Mouse (Mus musculus): ENCODE measurements around the gene Gm7544. TPM values are rescaled to one million over a fixed set of nuclear protein-coding genes. Genes with fewer than 3 reads are reported as not detected.
"Not testable (repeated sequence)": the region's sequence is repeated elsewhere in the genome, so short reads cannot be mapped to it uniquely, and the experiment has no call there.

Gene Gm7544
- polyA plus RNA-seq (2014; fragmentation: Nextera tagmentation; extraction: Ambion mirVana) = not detected in 2 replicates

GRCm38 (mm10) chr1:82955913-82956312 is at the start of gene Gm7544:
Gm7544 (minus strand) TSS chr1:82956013.
- not testable (repeated sequence) for H3K4me2 ChIP-seq; ATAC-seq (replicated peaks; ENCODE audit: low FRiP score); H3K36me3 ChIP-seq (ENCODE audit: control insufficient read depth, insufficient read depth, low read length); H3K27me3 ChIP-seq (replicated peaks; ENCODE audit: control insufficient read depth, insufficient read depth, low read length); H3K27ac ChIP-seq (ENCODE audit: low read depth, low read length); H3K4me3 ChIP-seq (ENCODE audit: low read depth, low read length); H3K9ac ChIP-seq (ENCODE audit: low read depth, low read length); DNase-seq (ENCODE audit: low spot score); H3K9me3 ChIP-seq (ENCODE audit: control insufficient read depth, low read length); H3K4me1 ChIP-seq (replicated peaks; ENCODE audit: control insufficient read depth, insufficient read depth, low read length)

GRCm38 (mm10) chr1:83000306-83000705 is 44.5 kb upstream of the Gm7544 start, which contains the start of gene Gm47959:
Gm47959 (plus strand) TSS chr1:83000548.
- ATAC-seq (replicated peaks; ENCODE audit: low FRiP score); H3K27ac ChIP-seq (ENCODE audit: low read depth, low read length): not testable (repeated sequence)
- WGBS = 91% methylated on average over 8 of the region's 9 CpGs

DNA sequence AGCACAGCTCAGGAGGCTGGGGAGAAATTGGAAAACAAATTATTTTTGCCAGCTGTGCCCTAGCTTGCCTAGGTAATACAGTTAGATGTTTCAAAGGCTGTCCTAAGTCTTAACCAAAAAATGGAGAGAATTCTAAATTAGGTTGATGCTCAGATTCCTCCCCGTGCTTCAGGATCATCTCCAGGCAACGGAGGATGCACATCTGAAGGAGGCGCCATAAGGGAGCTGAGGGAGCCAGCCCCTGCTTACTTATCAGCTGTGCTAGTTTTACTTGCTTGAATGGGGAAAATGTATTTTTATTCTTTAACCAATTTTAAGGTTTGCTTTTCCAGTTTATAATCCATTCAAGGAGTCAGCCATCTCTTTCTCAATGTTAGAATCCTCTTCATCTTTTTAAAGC is 38.1 kb upstream of the Gm7544 start:
- Histone ChIP-seq H3K9ac (ENCODE audit: low read depth, low read length) (no peak overlapping the region), H3K27ac (ENCODE audit: low read depth, low read length) (no peak overlapping the region), H3K4me2 (no peak overlapping the region), H3K9me3 (ENCODE audit: control insufficient read depth, low read length) (no peaks in the 10 kb centered on the region), H3K36me3 (ENCODE audit: control insufficient read depth, insufficient read depth, low read length) (no peaks in the 10 kb centered on the region), H3K4me3 (ENCODE audit: low read depth, low read length) (no peak overlapping the region), H3K4me1 (replicated peaks; ENCODE audit: control insufficient read depth, insufficient read depth, low read length) (no peaks in the 10 kb centered on the region), H3K27me3 (replicated peaks; ENCODE audit: control insufficient read depth, insufficient read depth, low read length) (no peaks in the 10 kb centered on the region)
- ATAC-seq (replicated peaks; ENCODE audit: low FRiP score) = no peak
- no peak for DNase-seq (ENCODE audit: low spot score)
- whole genome bisulfite sequencing = 83% methylated on average over 3 of the region's 3 CpGs

More at GRCm38 (mm10) chr1:83000306-83000705, 44.5 kb upstream of the Gm7544 start, which contains the start of gene Gm47959:
- H3K27me3 ChIP-seq (replicated peaks; ENCODE audit: control insufficient read depth, insufficient read depth, low read length); H3K4me1 ChIP-seq (replicated peaks; ENCODE audit: control insufficient read depth, insufficient read depth, low read length); H3K4me2 ChIP-seq; DNase-seq (ENCODE audit: low spot score); H3K9me3 ChIP-seq (ENCODE audit: control insufficient read depth, low read length); H3K4me3 ChIP-seq (ENCODE audit: low read depth, low read length); H3K36me3 ChIP-seq (ENCODE audit: control insufficient read depth, insufficient read depth, low read length); H3K9ac ChIP-seq (ENCODE audit: low read depth, low read length): not testable (repeated sequence)

DNA sequence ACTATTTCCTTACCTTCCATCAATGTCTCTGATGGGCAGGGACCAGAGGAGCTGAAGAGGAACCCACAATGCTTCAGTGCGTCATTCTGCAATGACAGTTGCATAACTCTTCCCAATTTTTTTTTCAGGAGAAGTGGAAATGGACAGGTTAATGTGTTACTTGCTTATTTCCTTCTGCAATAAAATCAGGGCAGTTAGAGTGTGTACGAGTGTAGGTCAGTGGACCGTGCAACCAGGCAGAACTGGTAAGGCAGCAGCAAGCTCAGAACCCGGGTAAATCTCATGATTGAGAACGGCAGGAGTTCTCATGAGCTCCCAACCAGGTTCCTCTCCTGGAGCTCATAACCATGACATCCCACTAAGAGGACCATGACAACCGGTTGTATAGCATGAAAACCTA is 36.3 kb upstream of the Gm7544 start:
- no peaks in the 10 kb centered on the region for H3K9me3 ChIP-seq (ENCODE audit: control insufficient read depth, low read length)
- DNase-seq (ENCODE audit: low spot score) (no peak), ATAC-seq (replicated peaks; ENCODE audit: low FRiP score) (no peak)
- no peak overlapping the region for H3K9ac ChIP-seq (ENCODE audit: low read depth, low read length)
- no peak overlapping the region for H3K4me3 ChIP-seq (ENCODE audit: low read depth, low read length)
- no peaks in the 10 kb centered on the region for H3K36me3 ChIP-seq (ENCODE audit: control insufficient read depth, insufficient read depth, low read length)
- H3K4me2 ChIP-seq = no peak overlapping the region
- no peak overlapping the region for H3K27ac ChIP-seq (ENCODE audit: low read depth, low read length)
- no peaks in the 10 kb centered on the region for H3K4me1 ChIP-seq (replicated peaks; ENCODE audit: control insufficient read depth, insufficient read depth, low read length)
- 84% methylated on average over 6 of the region's 6 CpGs for WGBS
- H3K27me3 ChIP-seq (replicated peaks; ENCODE audit: control insufficient read depth, insufficient read depth, low read length) = no peaks in the 10 kb centered on the region

- Histone ChIP-seq H3K36me3 (ENCODE audit: control insufficient read depth, insufficient read depth, low read length) (no peaks in the 10 kb centered on the region), H3K27me3 (replicated peaks; ENCODE audit: control insufficient read depth, insufficient read depth, low read length) (no peaks in the 10 kb centered on the region), H3K4me3 (ENCODE audit: low read depth, low read length) (no peak overlapping the region), H3K9ac (ENCODE audit: low read depth, low read length) (no peak overlapping the region), H3K9me3 (ENCODE audit: control insufficient read depth, low read length) (no peaks in the 10 kb centered on the region), H3K4me2 (no peak overlapping the region), H3K4me1 (replicated peaks; ENCODE audit: control insufficient read depth, insufficient read depth, low read length) (no peaks in the 10 kb centered on the region), H3K27ac (ENCODE audit: low read depth, low read length) (no peak overlapping the region)
- 83% methylated on average over 3 of the region's 3 CpGs for WGBS
- ATAC-seq (replicated peaks; ENCODE audit: low FRiP score) (no peak), DNase-seq (ENCODE audit: low spot score) (no peak)
These were observed 35.8 kb upstream of the Gm7544 start for GRCm38 (mm10) chr1:82991596-82991995.

DNA sequence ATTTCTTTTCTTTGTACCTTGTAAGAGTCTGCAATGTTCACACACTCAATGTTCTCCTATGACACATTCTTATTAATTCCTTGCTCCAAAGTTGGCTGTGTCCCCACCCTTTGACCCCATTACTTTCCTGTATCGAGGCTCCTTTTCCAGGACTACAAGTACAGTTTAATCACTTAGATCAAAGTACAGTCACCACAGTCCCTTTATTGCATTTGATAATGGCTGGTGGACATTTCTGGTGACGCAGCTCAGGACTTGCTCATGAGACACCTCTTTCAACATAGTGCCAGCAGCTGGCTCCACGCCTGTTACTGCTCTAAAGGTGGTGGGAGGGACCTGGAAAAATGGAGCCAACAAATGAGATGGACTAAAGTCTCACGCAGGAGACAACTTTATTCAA is 35.2 kb upstream of the Gm7544 start:
- no peak for ATAC-seq (replicated peaks; ENCODE audit: low FRiP score)
- H3K36me3 ChIP-seq (ENCODE audit: control insufficient read depth, insufficient read depth, low read length) = no peaks in the 10 kb centered on the region
- H3K4me2 ChIP-seq = no peak overlapping the region
- H3K4me1 ChIP-seq (replicated peaks; ENCODE audit: control insufficient read depth, insufficient read depth, low read length) = no peaks in the 10 kb centered on the region
- no peaks in the 10 kb centered on the region for H3K9me3 ChIP-seq (ENCODE audit: control insufficient read depth, low read length)
- 72% methylated on average over 4 of the region's 4 CpGs for WGBS
- no peak overlapping the region for H3K9ac ChIP-seq (ENCODE audit: low read depth, low read length)
- no peak for DNase-seq (ENCODE audit: low spot score)
- H3K4me3 ChIP-seq (ENCODE audit: low read depth, low read length) = no peak overlapping the region
- no peaks in the 10 kb centered on the region for H3K27me3 ChIP-seq (replicated peaks; ENCODE audit: control insufficient read depth, insufficient read depth, low read length)
- H3K27ac ChIP-seq (ENCODE audit: low read depth, low read length) = no peak overlapping the region

GRCm38 (mm10) chr1:82987530-82988198 is 31.9 kb upstream of the Gm7544 start:
- 29% methylated on average over 4 of the region's 4 CpGs for whole genome bisulfite sequencing
- no peak overlapping the region for H3K4me2 ChIP-seq
- no peak overlapping the region for H3K27ac ChIP-seq (ENCODE audit: low read depth, low read length)
- no peaks in the 10 kb centered on the region for H3K36me3 ChIP-seq (ENCODE audit: control insufficient read depth, insufficient read depth, low read length)
- 0 out of 2 replicates have a peak, but pooled peaks cover 5% of the 10 kb centered on the region for H3K9me3 ChIP-seq (ENCODE audit: control insufficient read depth, low read length)
- H3K9ac ChIP-seq (ENCODE audit: low read depth, low read length) = no peak overlapping the region
- no peak for DNase-seq (ENCODE audit: low spot score)
- no peaks in the 10 kb centered on the region for H3K27me3 ChIP-seq (replicated peaks; ENCODE audit: control insufficient read depth, insufficient read depth, low read length)
- ATAC-seq (replicated peaks; ENCODE audit: low FRiP score) = no peak; the same call in 1 of the 2 replicates
- no peak overlapping the region for H3K4me3 ChIP-seq (ENCODE audit: low read depth, low read length)
- no peaks in the 10 kb centered on the region for H3K4me1 ChIP-seq (replicated peaks; ENCODE audit: control insufficient read depth, insufficient read depth, low read length)

GRCm38 (mm10) chr1:82986738-82987137 is 30.9 kb upstream of the Gm7544 start:
- no peak for DNase-seq (ENCODE audit: low spot score)
- Histone ChIP-seq H3K36me3 (ENCODE audit: control insufficient read depth, insufficient read depth, low read length) (no peaks in the 10 kb centered on the region), H3K27me3 (replicated peaks; ENCODE audit: control insufficient read depth, insufficient read depth, low read length) (no peaks in the 10 kb centered on the region), H3K4me1 (replicated peaks; ENCODE audit: control insufficient read depth, insufficient read depth, low read length) (no peaks in the 10 kb centered on the region), H3K4me3 (ENCODE audit: low read depth, low read length) (no peak overlapping the region), H3K27ac (ENCODE audit: low read depth, low read length) (no peak overlapping the region), H3K9ac (ENCODE audit: low read depth, low read length) (no peak overlapping the region), H3K4me2 (no peak overlapping the region), H3K9me3 (ENCODE audit: control insufficient read depth, low read length) (0 out of 2 replicates have a peak, but pooled peaks cover 5% of the 10 kb centered on the region)
- 90% methylated on average over 6 of the region's 6 CpGs for WGBS
- ATAC-seq (replicated peaks; ENCODE audit: low FRiP score) = no peak

- Histone ChIP-seq H3K36me3 (ENCODE audit: control insufficient read depth, insufficient read depth, low read length) (no peaks in the 10 kb centered on the region), H3K4me1 (replicated peaks; ENCODE audit: control insufficient read depth, insufficient read depth, low read length) (peaks cover 8% of the 10 kb centered on the region), H3K9ac (ENCODE audit: low read depth, low read length) (no peak overlapping the region), H3K27me3 (replicated peaks; ENCODE audit: control insufficient read depth, insufficient read depth, low read length) (no peaks in the 10 kb centered on the region), H3K9me3 (ENCODE audit: control insufficient read depth, low read length) (no peaks in the 10 kb centered on the region), H3K27ac (ENCODE audit: low read depth, low read length) (no peak overlapping the region), H3K4me2 (no peak overlapping the region), H3K4me3 (ENCODE audit: low read depth, low read length) (no peak overlapping the region)
- ATAC-seq (replicated peaks; ENCODE audit: low FRiP score) (no peak), DNase-seq (ENCODE audit: low spot score) (no peak)
These were observed 22.0 kb upstream of the Gm7544 start for GRCm38 (mm10) chr1:82977840-82978239.
